Mouse (Mus musculus) heart, postnatal 0 days (tissue): ENCODE measurements around the gene Nynrin.

ENCODE experiments used
- CTCF ChIP-seq: IDR thresholded peaks from 2 replicates; pipeline ENCODE4 v1.5.1; 2016; ENCODE audit warnings: antibody characterized with exemption, control low read depth, low read depth
- EP300 ChIP-seq: IDR thresholded peaks from 2 replicates; pipeline ENCODE4 v1.6.1; 2016; ENCODE audit warnings: antibody characterized with exemption, low read depth

- TF ChIP-seq CTCF (peak; percentile 45), EP300 (no peak)
These were observed 51.7 kb downstream of the Nynrin start for GRCm38 (mm10) chr14:55905518-55905917.
